Mouse (Mus musculus): ENCODE measurements around the gene Extl2. TPM values are rescaled to one million over a fixed set of nuclear protein-coding genes. Genes with fewer than 3 reads are reported as not detected.

Gene Extl2
- total RNA-seq, 2 experiments from 2014 or later = 10.6 to 15.3 TPM

GRCm38 (mm10) chr3:116078490-116078889 lies 71.2 kb downstream of the Extl2 start:
- no peak for DNase-seq (ENCODE audit: low spot score in 2 of 2)

Small RNAs within 50 kb of the gene (microRNA-seq; reads per million reads assigned to microRNA genes)
- gene Mir669n (ENCODE audit: borderline number of aligned reads in 2 of 2) = 0 reads per million in 2 experiments

Other genes with a start within 250 kb of the Extl2 start
- 10 to 100 TPM; 16.1 to 17.0 TPM for gene Dph5, start 119.6 kb upstream of the Extl2 start, total RNA-seq (2021)
- gene Slc30a7, start 56 bp upstream of the Extl2 start, total RNA-seq (2021) = 10 to 100 TPM; 28.9 to 37.9 TPM
- gene Vcam1, start 122.2 kb downstream of the Extl2 start, total RNA-seq (2021) = 10 to 100 TPM; 21.0 to 48.6 TPM
- gene Gpr88, start 246.0 kb downstream of the Extl2 start, total RNA-seq (2021) = 1 to 10 TPM in 1 of 2 experiments, under 1 TPM in 1; 0.27 to 1.5 TPM